Mouse (Mus musculus): ENCODE measurements at regions not wholly inside any gene's neighbourhood (a gene's known extent, or its start where the extent isn't known, plus 50 kb on each side); places are given as distances from the start of the nearest gene placed in this dataset.

GRCm38 (mm10) chr11:48351349-48352023 lies 362.7 kb upstream of the Sgcd start:
- H3K27me3 ChIP-seq (ENCODE audit: control insufficient read depth in 1 of 2, insufficient read depth in 2 of 2, low read length in 2 of 2) = no peaks in the 10 kb centered on the region

GRCm38 (mm10) chr11:48314500-48314899 lies 325.7 kb upstream of the Sgcd start:
- Histone ChIP-seq H3K27me3 (ENCODE audit: control insufficient read depth in 1 of 2, insufficient read depth in 2 of 2, low read length in 2 of 2) (no peaks in the 10 kb centered on the region), H3K36me3 (ENCODE audit: control insufficient read depth in 1 of 2, insufficient read depth in 2 of 2, low read length in 2 of 2) (no peaks in the 10 kb centered on the region), H3K79me2 (ENCODE audit: control insufficient read depth, insufficient read depth, low read length, poor library complexity) (no peaks in the 10 kb centered on the region), H3K9ac (ENCODE audit: control insufficient read depth, low read depth, low read length, poor library complexity, severe bottlenecking) (no peak overlapping the region), H3K4me1 (ENCODE audit: control insufficient read depth in 1 of 2, insufficient read depth in 2 of 2, low read length in 2 of 2) (no peaks in the 10 kb centered on the region), H3K9me3 (replicated peaks; ENCODE audit: insufficient read depth, low read length) (no peaks in the 10 kb centered on the region), H3K27ac (ENCODE audit: control insufficient read depth, low read depth, low read length) (no peak overlapping the region), H3K4me3 (ENCODE audit: control insufficient read depth in 1 of 2, insufficient read depth in 1 of 2, low read depth in 2 of 2, low read length in 2 of 2) (no peak overlapping the region)
- DNase-seq (ENCODE audit: low read depth, low spot score) = no peak
- TF ChIP-seq MXI1 (IDR thresholded peaks at IDR 0.05; ENCODE audit: low read depth, low read length) (no peak), ZMIZ1 (IDR thresholded peaks at IDR 0.05; ENCODE audit: low read depth, low read length) (no peak), MEF2A (IDR thresholded peaks at IDR 0.05; ENCODE audit: extremely low read depth, insufficient replicate concordance, low read depth, low read length, poor library complexity, severe bottlenecking) (no peak), USF1 (IDR thresholded peaks at IDR 0.05; ENCODE audit: low read depth, low read length) (no peak), POLR2A (IDR thresholded peaks at IDR 0.05; ENCODE audit: control insufficient read depth in 1 of 2, insufficient read depth in 1 of 2, low read depth in 1 of 2, low read length in 2 of 2, poor library complexity in 1 of 2) (no peak), CHD1 (IDR thresholded peaks at IDR 0.05; ENCODE audit: low read depth, low read length) (no peak), UBTF (IDR thresholded peaks at IDR 0.05; ENCODE audit: borderline replicate concordance, insufficient read depth, low read depth, low read length) (no peak)

More at GRCm38 (mm10) chr11:48351349-48352023, 362.7 kb upstream of the Sgcd start:
- Histone ChIP-seq H3K9me3 (replicated peaks; ENCODE audit: insufficient read depth, low read length) (no peaks in the 10 kb centered on the region), H3K4me3 (ENCODE audit: control insufficient read depth in 1 of 2, insufficient read depth in 1 of 2, low read depth in 2 of 2, low read length in 2 of 2) (no peak overlapping the region), H3K27ac (ENCODE audit: control insufficient read depth, low read depth, low read length) (no peak overlapping the region), H3K9ac (ENCODE audit: control insufficient read depth, low read depth, low read length, poor library complexity, severe bottlenecking) (no peak overlapping the region), H3K79me2 (ENCODE audit: control insufficient read depth, insufficient read depth, low read length, poor library complexity) (no peaks in the 10 kb centered on the region), H3K36me3 (ENCODE audit: control insufficient read depth in 1 of 2, insufficient read depth in 2 of 2, low read length in 2 of 2) (no peaks in the 10 kb centered on the region), H3K4me1 (ENCODE audit: control insufficient read depth in 1 of 2, insufficient read depth in 2 of 2, low read length in 2 of 2) (no peaks in the 10 kb centered on the region)
- TF ChIP-seq USF1 (IDR thresholded peaks at IDR 0.05; ENCODE audit: low read depth, low read length) (no peak), MYC (IDR thresholded peaks at IDR 0.05; ENCODE audit: low read depth, low read length) (no peak), GABPA (IDR thresholded peaks at IDR 0.05; ENCODE audit: low read depth, low read length) (no peak), NELFE (IDR thresholded peaks at IDR 0.05; ENCODE audit: low read depth, low read length) (no peak), JUND (IDR thresholded peaks at IDR 0.05; ENCODE audit: low read depth, low read length) (no peak), TBP (IDR thresholded peaks at IDR 0.05; ENCODE audit: low read depth, low read length) (no peak), CHD2 (IDR thresholded peaks at IDR 0.05; ENCODE audit: low read length) (no peak), MAX (IDR thresholded peaks at IDR 0.05; ENCODE audit: low read length) (no peak), ZC3H11A (IDR thresholded peaks at IDR 0.05; ENCODE audit: low read depth, low read length) (no peak), UBTF (IDR thresholded peaks at IDR 0.05; ENCODE audit: borderline replicate concordance, insufficient read depth, low read depth, low read length) (no peak), MYB (IDR thresholded peaks at IDR 0.05; ENCODE audit: low read depth, low read length) (no peak), MAFK (IDR thresholded peaks at IDR 0.05; ENCODE audit: borderline replicate concordance, low read depth, low read length) (no peak), POLR2A (IDR thresholded peaks at IDR 0.05; ENCODE audit: control insufficient read depth in 1 of 2, insufficient read depth in 1 of 2, low read depth in 1 of 2, low read length in 2 of 2, poor library complexity in 1 of 2) (no peak), BHLHE40 (IDR thresholded peaks at IDR 0.05; ENCODE audit: borderline replicate concordance, low read depth, low read length) (no peak), KAT2A (conservative IDR thresholded peaks at IDR 0.05; ENCODE audit: low read depth, low read length) (no peak), CHD1 (IDR thresholded peaks at IDR 0.05; ENCODE audit: low read depth, low read length) (no peak), EP300 (IDR thresholded peaks at IDR 0.05; ENCODE audit: low read depth in 1 of 2, low read length in 2 of 2) (no peak)
- no peak for DNase-seq (ENCODE audit: low read depth, low spot score)
